Mouse (Mus musculus): ENCODE data around the gene Gpr161.

DNA sequence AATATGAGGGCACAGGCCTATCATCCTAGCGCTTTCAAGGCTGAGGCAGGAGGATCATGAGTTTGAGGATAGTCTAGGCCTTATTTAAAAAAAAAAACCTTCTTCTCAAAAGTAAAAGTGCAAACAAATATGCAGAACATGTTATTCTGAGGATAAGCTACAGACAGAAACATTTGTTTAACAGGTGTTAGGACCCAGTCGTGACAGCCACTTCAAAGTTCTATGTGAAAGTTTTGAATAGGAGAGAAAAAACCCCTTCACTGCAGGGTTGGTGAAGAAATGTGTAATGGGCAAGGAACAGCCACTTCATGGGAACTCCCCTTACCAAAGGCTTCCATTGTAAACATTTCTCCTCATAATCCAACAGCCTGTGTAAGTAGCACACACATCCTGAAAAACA lies 45.0 kb upstream of the Gpr161 start:
- TF ChIP-seq GATA1 (IDR thresholded peaks at IDR 0.05; ENCODE audit: low read length) (no peak), TAL1 (IDR thresholded peaks at IDR 0.05; ENCODE audit: low read length) (no peak)

All from erythroblast, embryonic 14.5 days (primary cell).